Comparison of ENCODE assay signal across 22 mouse cellular contexts in genomic region chr5:83861674-83862073, GRCm38 (mm10).
DNase-seq lines count a peak whose midpoint lies in the region; ATAC-seq and TF ChIP-seq lines count a peak whose summit lies in the region.
"Had no signal": no experiment of that assay in that cellular context is flagged by ENCODE, and none has a peak within 500 bp of the region (broad histone marks: within the 10 kb centered on the region; RNA-seq: fewer than 3 reads in every experiment).

No protein-coding gene starts in this region.

- no peak for TF ChIP-seq POLR2A in kidney, adult 2 months (IDR thresholded peaks at IDR 0.05; ENCODE audit: low read depth, low read length)

- peak; percentile 49; the same call in 1 of the 2 replicates for ATAC-seq in kidney, embryonic 14.5 days (ENCODE audit: low FRiP score, low TSS enrichment)
- ATAC-seq in kidney, embryonic 15.5 days (replicated peaks; ENCODE audit: low FRiP score), result peak; percentile 64
- peak; percentile 57; the same call in 1 of the 2 replicates for ATAC-seq in kidney, embryonic 16.5 days (ENCODE audit: low FRiP score, low TSS enrichment)
- ATAC-seq in kidney, postnatal 0 days (replicated peaks; ENCODE audit: low FRiP score, low read depth), result no peak
- ATAC-seq: activated CD4-positive, CD25-positive, alpha-beta regulatory T cell, adult 4 months; CD4-positive, CD25-positive, alpha-beta regulatory T cell, adult 4 months; Patski had no signal

- H3K4me3 ChIP-seq in kidney, embryonic 14.5 days (ENCODE audit: low read length), result no peak overlapping the region
- no peak overlapping the region for H3K4me3 ChIP-seq in kidney, embryonic 15.5 days (replicated peaks)
- no peak overlapping the region for H3K4me3 ChIP-seq in kidney, embryonic 16.5 days (ENCODE audit: low read length)
- H3K4me3 ChIP-seq in kidney, postnatal 0 days (replicated peaks; ENCODE audit: low read depth, low read length), result no peak overlapping the region
- H3K4me3 ChIP-seq in kidney, adult 2 months (ENCODE audit: insufficient read depth, low read depth, low read length), result no peak overlapping the region

- no peak overlapping the region for H3K4me2 ChIP-seq in kidney, embryonic 14.5 days (replicated peaks; ENCODE audit: low read depth, low read length)
- H3K4me2 ChIP-seq in kidney, embryonic 15.5 days, result no peak overlapping the region
- no peak overlapping the region for H3K4me2 ChIP-seq in kidney, embryonic 16.5 days (replicated peaks; ENCODE audit: low read depth, low read length)
- no peak overlapping the region for H3K4me2 ChIP-seq in kidney, postnatal 0 days (ENCODE audit: low read length)

- no peaks in the 10 kb centered on the region for H3K36me3 ChIP-seq in kidney, embryonic 14.5 days (ENCODE audit: control insufficient read depth, insufficient read depth, low read length)
- H3K36me3 ChIP-seq in kidney, embryonic 15.5 days, result no peaks in the 10 kb centered on the region
- H3K36me3 ChIP-seq in kidney, embryonic 16.5 days (ENCODE audit: insufficient read depth, low read length), result no peaks in the 10 kb centered on the region
- no peaks in the 10 kb centered on the region for H3K36me3 ChIP-seq in kidney, postnatal 0 days (ENCODE audit: insufficient read depth, low read length)
- H3K36me3 ChIP-seq in kidney, adult 2 months (ENCODE audit: control insufficient read depth, insufficient read depth, low read length), result no peaks in the 10 kb centered on the region
- H3K36me3 ChIP-seq: G1E had no signal

- H3K9ac ChIP-seq in kidney, embryonic 14.5 days (ENCODE audit: low read depth, low read length), result no peak overlapping the region
- H3K9ac ChIP-seq in kidney, embryonic 15.5 days, result no peak overlapping the region
- no peak overlapping the region for H3K9ac ChIP-seq in kidney, embryonic 16.5 days (replicated peaks; ENCODE audit: low read length)
- no peak overlapping the region for H3K9ac ChIP-seq in kidney, postnatal 0 days (ENCODE audit: low read depth, low read length)

- no peak for DNase-seq in kidney, adult 18-20 months
- no peak for DNase-seq in kidney, postnatal 25 days
- no peak for DNase-seq in kidney, postnatal 36 days
- DNase-seq in kidney, postnatal 0 days (ENCODE audit: low spot score), result peak; percentile 47
- DNase-seq in kidney, adult 2 months, result no peak
- DNase-seq: adrenal gland, adult 2 months; adrenal gland, adult 8-10 months; adrenal gland, postnatal 10 days; adrenal gland, postnatal 14 days; adrenal gland, postnatal 25 days; adrenal gland, postnatal 36 days; B cell, adult 2 months; cerebellum, adult 11 months; cerebellum, adult 11-12 months had no signal

- no peaks in the 10 kb centered on the region for H3K9me3 ChIP-seq in kidney, embryonic 14.5 days (ENCODE audit: control insufficient read depth, low read length)
- H3K9me3 ChIP-seq in kidney, embryonic 15.5 days (replicated peaks), result no peaks in the 10 kb centered on the region
- H3K9me3 ChIP-seq in kidney, embryonic 16.5 days (ENCODE audit: low read length), result no peaks in the 10 kb centered on the region
- no peaks in the 10 kb centered on the region for H3K9me3 ChIP-seq in kidney, postnatal 0 days (replicated peaks; ENCODE audit: low read length)

- H3K4me1 ChIP-seq in kidney, embryonic 14.5 days (ENCODE audit: control insufficient read depth, insufficient read depth, low read length), result no peaks in the 10 kb centered on the region
- H3K4me1 ChIP-seq in kidney, embryonic 15.5 days, result no peaks in the 10 kb centered on the region
- H3K4me1 ChIP-seq in kidney, embryonic 16.5 days (ENCODE audit: insufficient read depth, low read length), result no peaks in the 10 kb centered on the region
- H3K4me1 ChIP-seq in kidney, postnatal 0 days (replicated peaks; ENCODE audit: insufficient read depth, low read length), result no peaks in the 10 kb centered on the region
- no peaks in the 10 kb centered on the region for H3K4me1 ChIP-seq in kidney, adult 2 months (ENCODE audit: control insufficient read depth, insufficient read depth, low read length)

- no peak overlapping the region for H3K27ac ChIP-seq in kidney, embryonic 14.5 days (ENCODE audit: low read depth, low read length)
- no peak overlapping the region for H3K27ac ChIP-seq in kidney, embryonic 15.5 days
- H3K27ac ChIP-seq in kidney, embryonic 16.5 days (ENCODE audit: low read length), result no peak overlapping the region
- no peak overlapping the region for H3K27ac ChIP-seq in kidney, postnatal 0 days
- H3K27ac ChIP-seq in kidney, adult 2 months (ENCODE audit: insufficient read depth, low read depth, low read length), result no peak overlapping the region

- no peaks in the 10 kb centered on the region for H3K27me3 ChIP-seq in kidney, embryonic 14.5 days (ENCODE audit: control insufficient read depth, insufficient read depth, low read length)
- H3K27me3 ChIP-seq in kidney, embryonic 15.5 days, result no peaks in the 10 kb centered on the region
- no peaks in the 10 kb centered on the region for H3K27me3 ChIP-seq in kidney, embryonic 16.5 days (ENCODE audit: insufficient read depth, low read length)
- H3K27me3 ChIP-seq in kidney, postnatal 0 days (ENCODE audit: insufficient read depth, low read length), result no peaks in the 10 kb centered on the region
- H3K27me3 ChIP-seq in kidney, adult 2 months (replicated peaks; ENCODE audit: control insufficient read depth, insufficient read depth, low read length), result no peaks in the 10 kb centered on the region
- H3K27me3 ChIP-seq: CH12.LX, Patski had no signal

- no peak for TF ChIP-seq CTCF in kidney, postnatal 0 days (IDR thresholded peaks at IDR 0.05; ENCODE audit: low read depth)
- no peak for TF ChIP-seq CTCF in kidney, adult 2 months (conservative IDR thresholded peaks at IDR 0.05; ENCODE audit: insufficient read depth, insufficient read length, low read depth, low read length)
